Mouse (Mus musculus) adipocyte (in vitro differentiated cells): ENCODE data around the gene Ccdc141.

ENCODE experiments used
- DNase-seq: peaks from one replicate; pipeline ENCODE4 v3.0.0-alpha.2; 2016; ENCODE audit warnings: low spot score

Ccdc141 gene

DNA sequence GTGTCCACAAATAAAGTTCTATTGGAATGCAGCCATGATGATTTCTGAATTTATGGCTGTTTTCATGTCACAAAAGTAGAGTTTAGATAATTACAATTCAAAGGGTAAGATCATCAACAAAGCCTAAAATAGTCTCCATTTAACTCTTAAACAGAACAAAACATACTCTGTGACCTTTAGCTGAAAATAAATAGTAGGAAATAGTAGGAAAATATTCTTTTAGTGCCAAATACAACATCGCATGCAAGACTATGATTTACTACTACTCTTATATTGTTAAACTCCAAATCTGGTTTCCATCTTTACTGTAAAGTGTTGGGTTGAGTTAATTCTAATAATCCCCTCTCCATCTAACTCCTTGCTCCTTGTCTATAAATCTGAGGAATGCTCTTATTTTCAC is 37.0 kb downstream of the Ccdc141 start:
- DNase-seq, result peak; percentile 12

DNA sequence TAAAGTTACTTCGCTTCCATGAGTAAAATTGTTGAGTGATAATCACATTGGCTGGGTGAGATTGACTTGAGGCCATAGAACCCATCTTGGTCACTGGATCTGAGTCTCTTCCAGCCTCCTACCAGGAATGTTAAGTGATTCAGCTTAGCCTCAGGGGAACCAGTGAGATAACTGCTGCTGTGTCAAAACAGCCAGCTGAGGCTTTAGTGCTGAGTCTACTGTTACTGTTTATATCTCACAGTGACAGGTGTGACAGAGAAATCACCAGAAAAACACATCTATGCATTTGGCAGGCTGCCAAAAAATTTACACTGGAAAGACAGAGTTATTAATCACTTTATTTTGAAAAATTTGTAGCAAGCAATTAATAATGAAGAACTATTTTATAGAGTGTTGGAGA is 43.5 kb downstream of the Ccdc141 start:
- no peak for DNase-seq

DNA sequence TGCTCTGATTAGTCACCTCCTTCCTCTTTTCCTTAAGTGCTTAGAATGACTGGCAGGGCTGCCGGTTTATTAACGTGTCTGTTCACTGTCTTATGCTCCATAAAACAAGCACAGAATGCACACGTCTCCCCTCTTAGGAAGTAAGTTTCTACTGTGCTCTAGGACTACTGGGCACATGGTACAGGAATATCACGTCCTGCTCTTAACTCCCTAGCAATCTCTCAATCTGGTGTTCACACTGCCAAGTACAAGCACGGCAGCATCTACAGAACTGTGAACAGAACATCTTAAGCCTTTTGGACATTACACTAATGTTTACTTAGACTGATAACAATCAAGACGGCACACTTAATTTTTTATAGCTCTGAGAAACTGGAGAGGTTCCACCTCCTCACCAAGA is 52.3 kb downstream of the Ccdc141 start:
- DNase-seq, result no peak

DNA sequence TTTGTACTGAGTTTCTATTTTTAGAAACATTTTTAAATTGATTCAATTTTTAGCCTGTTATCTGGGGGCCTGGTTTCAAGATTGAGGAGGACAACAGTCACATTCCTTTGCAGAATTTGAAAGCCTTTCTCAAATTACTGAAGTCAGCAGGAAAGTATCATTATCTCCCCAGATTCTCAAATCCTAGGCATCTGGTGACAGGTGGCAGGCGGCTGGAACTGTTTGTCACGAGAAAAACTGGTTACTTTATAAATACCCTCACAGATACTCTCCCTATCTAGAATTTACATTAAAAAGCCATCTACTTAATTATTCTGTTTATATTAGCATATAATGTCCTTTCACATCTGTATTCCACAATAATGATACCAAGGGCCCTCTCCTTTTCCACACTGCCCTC is 56.1 kb downstream of the Ccdc141 start:
- DNase-seq, result no peak

DNA sequence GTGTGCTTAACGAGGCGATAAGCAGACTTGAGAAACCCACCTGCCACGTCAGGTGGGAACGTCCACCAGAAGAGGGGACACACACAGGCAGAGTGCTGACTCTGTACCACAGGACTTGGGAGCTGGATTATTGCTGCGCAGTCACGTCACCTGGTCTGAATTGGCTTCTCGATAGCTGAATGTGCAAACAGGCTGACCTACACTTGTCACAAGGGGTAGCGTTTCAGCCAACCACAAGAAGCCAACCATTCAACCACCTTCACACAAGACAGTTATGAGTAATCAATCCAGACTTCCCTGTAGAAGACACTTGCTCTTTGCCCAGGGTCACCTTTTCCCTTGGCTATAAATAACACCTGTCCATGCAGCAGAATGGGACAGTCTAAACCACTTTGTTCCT is 56.6 kb downstream of the Ccdc141 start:
- DNase-seq, result no peak

DNA sequence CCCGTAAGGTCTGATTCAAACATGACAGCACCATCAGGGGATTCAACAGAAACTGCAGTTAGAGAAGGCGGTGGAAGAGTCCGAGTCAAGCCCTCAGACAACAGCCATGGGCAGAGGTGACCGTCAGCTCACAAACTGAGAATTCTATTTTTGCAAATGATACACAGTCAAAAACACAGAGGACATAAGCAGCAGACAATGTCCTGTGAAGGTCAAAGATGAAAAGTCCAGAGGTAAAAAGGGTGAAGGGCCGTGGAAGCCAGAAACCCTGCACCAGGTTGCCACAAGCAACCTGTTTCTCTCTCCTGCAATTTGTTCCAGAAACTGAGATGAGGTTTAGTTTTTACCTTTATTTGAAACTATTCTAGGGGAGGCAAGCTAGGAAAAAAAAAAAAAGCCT is 57.4 kb downstream of the Ccdc141 start:
- no peak for DNase-seq

DNA sequence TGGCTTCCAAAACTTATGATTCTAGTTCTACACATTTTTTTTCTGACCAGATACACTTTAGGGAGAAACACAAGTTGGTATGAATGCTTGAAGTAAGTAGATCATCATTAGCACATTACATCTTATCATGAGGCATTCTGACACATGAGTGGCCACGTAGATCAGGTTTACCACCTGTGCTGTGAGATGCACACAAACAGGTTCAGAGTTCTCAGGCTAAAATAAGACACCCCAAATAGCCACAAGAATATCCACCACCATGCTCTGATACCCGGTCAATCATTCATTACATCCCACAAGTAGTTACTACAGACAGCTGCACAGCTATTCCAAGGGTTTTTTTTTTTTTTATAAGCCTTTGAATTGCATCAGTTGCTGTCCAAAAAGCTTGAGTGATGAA is 59.3 kb downstream of the Ccdc141 start:
- no peak for DNase-seq

DNA sequence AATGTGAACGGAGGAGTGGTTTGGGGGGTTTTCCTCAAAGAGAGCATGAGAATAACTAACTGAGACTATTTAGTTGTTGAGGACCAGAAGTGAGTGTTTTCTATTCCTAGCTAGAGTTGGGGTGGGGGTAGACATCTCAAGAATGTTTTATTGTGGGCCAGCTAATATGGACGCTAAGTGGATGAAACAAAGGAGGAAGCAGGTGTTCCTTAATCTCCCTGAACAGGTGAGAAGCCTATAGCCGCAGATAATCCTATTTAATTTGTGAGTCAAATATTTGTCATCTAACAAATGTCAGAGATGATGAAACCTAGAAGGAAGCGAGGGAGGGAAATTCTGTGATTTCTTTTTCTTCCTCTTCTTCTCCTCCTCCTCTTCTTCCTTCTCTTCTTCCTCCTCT is 60.1 kb downstream of the Ccdc141 start:
- no peak for DNase-seq

DNA sequence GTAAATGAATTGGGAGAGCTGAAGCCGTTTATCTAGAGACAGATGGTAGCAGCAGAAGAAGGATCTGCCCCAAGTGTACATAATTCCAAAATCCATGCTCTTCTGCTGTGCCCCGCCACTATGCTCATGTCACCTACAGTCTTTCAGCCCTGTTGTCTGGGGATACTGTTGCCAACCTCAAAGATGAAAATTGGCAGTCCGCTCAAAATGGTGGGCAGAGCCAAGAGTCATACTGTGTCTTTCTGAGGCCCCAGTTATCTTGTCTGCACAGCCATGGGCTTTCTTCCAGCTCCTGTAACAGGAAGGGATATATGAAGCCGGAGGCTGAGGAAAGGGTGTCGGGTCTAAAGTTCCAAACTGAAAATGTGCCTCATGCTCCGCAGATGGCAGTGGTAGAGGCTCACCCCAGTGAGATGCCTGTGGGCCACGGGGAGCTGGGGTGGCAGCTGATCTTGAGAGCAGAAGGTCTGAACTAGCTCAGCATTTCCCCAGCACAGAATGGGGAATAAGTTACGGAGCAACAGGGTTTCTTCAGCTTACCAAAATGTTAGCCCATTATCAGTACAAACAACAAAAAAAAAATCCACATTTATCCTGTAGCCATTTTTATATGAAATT is 60.8 kb downstream of the Ccdc141 start:
- no peak for DNase-seq

DNA sequence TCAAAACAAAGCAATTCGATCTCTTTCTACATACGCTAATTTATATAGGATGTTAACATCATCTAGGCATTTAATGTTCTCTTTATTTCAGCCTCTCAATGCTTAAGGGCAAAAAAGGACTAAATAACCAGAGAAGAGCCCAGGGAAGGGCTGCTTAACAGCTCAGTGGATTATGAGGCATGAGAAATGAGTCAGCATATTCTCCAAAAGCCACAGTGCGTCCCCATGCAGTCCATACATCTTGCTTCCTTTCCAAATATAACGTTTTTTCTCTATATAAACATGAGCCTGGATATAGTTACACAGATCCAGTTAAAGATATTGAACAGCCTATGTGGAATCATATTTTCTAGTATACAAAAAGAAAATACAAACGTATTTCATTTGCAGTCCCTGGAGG is 61.9 kb downstream of the Ccdc141 start:
- DNase-seq, result no peak

DNA sequence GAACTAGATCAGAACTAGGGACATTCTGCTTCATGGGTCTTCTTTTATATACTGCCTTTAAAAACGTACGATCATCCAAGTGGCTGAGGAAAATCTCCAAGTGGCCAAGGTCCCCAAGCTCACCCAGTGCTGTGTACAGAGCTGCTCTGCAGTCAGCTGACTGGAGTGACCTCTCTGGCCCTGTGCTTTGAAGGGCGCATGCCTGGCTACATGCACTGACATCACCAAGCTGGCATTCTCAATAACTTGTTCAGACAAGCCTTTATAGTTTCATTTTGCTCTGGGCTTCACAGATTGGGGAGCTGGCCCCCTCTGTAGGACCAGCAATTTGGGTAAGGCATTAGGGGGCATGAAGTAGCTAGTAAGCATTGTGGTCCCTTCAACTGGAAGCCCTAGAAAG is 64.3 kb downstream of the Ccdc141 start:
- DNase-seq, result no peak

DNA sequence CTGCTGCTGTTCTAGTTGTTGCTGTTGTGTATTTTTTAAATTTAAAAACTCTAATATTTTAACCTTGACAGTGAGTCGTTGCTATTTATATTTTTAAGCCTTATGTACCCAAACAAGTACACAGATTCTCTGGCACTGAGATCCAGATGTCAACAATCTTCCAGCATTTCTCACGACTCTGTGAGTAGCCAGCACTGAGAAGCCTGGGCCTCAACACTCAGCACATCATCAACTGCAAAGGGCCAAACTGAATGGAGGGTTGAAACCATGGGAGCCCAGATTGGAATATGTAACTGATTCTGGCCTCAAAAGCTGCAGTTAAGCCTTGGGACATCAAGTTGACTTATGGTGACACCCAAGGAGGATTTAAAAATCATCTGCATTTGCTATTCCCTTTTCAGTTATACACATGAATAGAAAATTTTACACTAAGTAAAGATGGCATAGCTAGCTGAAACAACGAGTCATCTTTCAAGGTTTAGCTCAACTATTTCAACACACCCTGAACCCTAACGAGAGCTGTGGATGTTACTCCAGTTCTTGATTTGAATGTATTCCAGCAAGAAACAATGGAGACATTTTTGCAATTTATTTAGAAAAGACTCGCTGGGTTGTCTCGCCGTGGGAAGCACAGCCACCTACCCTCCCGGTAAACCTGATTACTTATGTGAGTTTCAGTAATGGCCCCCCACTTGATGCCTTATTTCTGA is 65.3 kb downstream of the Ccdc141 start:
- DNase-seq, result peak; percentile 10

DNA sequence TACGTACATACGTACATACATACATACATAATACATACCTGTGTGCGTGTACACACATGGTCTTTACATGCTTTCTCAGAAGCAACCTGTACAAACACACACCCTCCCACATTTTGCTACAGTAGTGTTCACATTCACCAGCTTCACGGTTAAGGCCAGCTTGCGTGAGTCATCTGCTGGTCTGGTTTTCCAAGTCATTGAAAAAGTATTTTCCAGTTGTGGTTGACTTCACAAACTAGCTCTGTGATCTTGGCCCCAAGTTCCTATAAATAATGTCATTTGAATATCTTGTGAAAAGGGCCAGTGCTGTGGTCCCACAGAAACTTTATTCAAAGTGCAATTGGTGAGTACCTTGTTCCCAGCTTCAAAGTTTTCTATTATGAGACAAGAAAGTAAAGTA is 67.9 kb downstream of the Ccdc141 start:
- no peak for DNase-seq

DNA sequence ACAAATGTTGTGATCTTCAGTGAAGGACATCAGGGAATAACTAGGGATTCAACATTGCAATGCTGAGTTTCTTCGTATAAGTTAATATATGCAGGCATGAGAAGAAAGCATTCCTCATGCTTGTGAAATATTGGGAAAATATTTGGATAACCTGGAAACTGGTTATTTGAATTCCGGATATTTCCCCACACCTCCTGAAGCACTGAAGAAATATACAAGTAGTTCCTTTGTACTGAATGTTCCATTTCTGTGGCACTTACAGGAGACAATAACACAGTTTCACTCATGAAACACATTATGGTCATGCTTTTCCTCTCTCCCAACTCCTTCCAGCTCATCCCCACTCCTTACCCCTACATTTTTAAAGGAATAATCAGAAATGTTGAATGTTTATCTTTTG is 70.6 kb downstream of the Ccdc141 start:
- no peak for DNase-seq

DNA sequence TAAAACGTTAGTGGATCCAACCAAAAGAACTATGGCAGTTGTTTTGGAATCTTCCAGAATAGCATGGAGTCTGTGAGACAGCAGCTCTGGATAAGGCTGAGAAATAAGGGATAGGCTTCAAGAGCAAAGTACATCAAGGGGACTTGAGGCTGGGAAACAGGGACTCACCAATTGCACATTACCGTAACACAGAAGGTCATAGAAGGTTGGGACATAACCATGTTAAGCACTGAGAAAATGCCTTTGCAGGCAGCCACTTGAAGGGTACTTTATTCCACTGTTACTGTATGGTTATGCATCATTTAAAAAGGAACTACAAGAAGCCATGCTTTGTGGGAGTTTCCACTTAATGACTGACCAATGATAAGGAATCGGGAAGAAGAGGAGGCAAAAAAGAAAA is 71.7 kb downstream of the Ccdc141 start:
- no peak for DNase-seq

DNA sequence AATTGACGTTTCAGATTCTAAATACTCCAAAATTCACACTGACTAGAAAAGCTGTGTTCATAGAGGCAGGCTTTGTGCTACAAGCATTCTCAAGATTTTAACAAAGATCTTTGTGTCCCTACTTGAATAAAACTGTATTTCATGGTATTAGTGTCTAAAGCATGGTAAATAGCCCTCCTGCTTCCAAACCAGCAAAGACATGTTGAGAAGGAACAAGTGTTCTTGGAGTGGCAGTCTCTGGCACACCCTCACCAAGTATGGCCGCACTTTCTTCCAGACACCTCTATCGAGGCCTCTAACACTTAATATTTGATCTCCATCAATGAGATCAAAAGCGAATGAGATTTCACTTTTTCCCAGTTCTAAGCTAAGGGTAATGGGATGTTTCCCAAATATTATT is 78.7 kb downstream of the Ccdc141 start:
- DNase-seq, result no peak

DNA sequence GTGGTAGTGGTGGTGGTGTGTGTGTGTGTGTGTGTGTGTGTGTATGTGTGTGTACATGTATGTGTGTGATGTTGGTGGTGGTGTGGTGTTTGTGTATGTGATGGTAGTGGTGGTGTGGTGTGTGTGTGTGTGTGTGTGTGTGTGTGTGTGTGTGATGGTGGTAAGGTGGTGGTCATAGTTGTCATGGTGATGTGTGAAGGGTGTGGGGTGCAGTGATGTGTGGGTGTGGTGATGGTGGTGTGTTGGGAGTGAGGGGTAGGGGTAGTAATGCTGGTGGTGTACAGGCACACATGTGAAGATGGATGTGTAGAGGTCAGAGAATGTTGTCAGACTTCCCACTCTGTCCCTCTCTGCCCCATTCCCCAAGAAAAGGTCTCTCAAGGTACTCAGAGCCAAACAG is 85.1 kb downstream of the Ccdc141 start:
- no peak for DNase-seq

DNA sequence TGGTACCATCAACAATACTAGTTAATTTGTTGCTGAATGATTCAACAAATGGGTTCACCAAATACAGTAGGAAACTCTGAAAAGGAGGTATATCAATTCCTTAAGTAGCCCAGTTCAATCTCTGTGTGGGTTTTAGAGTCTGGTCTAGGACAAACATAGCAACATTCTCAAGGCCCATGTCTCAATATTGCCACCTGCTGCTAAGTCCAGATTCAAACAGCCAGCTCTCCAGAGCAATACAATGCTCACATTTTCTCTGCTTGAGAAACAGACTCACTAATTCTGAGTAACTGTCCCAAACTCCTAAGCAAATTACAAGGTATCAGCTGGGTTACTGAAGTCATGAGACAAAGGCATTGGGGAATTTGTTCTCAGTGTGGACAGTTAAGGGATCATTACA is 85.8 kb downstream of the Ccdc141 start:
- peak; percentile 9 for DNase-seq

DNA sequence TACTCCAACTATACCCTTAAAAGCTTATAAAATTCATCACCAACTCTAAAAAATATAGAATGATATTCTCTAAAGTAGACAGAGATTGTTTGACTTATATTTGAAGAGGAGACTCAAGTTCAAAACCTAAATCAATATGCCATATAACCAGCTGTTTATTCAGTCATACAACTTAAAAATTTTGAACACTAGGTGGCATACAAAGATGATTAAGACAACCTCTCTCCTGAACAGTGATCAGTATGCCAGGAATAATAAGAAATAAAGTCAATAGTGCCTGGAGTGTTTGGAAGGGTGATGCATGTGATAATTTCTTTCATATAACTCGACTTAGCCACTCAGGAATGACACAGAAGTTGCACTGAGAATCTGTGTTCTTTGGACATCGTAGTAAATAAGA is 89.3 kb downstream of the Ccdc141 start:
- DNase-seq, result peak; percentile 34

DNA sequence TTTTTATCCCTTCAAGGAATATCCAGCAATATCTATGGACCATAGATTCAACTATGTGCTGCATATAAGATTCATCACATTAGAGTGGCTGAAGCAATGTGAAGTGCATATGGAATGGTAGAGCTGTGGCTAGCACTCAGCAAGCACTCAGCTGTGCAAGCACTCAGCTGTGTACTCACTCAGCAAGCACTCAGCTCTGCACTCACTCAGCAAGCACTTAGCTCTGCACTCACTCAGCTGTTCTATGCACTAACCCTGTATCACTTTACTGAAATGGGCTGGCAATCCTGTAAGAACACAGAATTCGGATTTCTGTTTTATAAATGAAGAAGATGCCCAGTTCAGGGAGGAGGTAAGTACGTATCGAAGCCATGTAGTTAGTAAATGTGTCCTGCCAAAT is 89.8 kb downstream of the Ccdc141 start:
- no peak for DNase-seq

DNA sequence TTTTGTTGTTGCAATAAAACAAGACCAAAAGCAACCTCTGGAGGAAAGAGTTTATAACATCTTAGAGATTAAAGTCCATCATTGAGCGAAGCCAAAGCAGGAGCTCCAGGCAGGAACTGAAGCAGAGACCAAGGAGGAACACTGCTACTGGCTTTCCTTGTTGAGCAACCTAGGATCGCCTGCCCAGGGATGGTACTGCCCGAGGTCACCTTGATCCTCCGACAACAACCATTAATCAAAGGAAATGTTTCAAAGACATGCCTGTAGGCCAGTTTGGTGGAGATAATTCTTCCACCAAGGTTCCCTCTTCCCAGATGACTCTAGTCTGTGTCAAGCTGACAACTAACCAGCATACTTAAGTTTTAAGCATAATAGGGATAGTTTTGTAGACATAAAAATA is 91.7 kb downstream of the Ccdc141 start:
- no peak for DNase-seq

DNA sequence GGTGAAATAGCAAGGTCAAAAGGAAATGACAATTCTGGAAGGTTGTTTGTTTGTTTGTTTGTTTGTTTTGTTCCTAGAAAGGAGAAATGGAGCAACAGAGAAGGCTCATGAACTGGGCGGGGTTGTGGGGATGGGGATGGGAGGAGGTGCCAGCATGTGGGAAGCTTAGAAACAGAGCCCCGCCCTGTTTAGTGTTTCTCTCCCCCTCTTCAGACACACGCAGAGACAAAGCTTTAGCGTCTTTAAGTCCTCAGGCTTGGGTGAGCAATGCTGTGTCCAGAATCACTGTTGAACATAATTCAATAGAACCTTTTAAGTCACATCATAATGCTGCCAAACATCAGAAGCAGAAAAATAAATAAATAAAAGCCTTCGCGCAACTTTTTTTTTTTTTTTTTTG is 96.1 kb downstream of the Ccdc141 start:
- DNase-seq, result no peak

DNA sequence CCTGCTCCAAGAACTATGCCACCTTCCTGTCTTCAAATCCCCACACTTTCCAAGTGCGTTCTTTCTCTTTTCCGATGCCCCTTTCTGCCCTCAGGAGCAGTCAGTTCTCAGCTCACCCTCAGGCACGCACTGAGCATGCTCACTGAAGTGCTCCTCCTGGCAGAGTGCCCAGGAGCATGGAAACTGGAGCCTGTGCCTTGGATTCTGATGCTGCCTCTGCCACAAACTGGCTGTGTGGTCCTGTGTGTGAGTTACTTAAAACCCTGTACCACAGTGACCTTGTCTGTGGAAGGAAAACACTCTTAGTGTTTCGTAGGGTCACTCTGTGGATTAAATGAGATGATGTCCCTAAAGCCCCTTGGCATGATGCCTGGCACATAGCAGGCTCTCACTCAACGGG is 96.5 kb downstream of the Ccdc141 start:
- DNase-seq, result no peak

DNA sequence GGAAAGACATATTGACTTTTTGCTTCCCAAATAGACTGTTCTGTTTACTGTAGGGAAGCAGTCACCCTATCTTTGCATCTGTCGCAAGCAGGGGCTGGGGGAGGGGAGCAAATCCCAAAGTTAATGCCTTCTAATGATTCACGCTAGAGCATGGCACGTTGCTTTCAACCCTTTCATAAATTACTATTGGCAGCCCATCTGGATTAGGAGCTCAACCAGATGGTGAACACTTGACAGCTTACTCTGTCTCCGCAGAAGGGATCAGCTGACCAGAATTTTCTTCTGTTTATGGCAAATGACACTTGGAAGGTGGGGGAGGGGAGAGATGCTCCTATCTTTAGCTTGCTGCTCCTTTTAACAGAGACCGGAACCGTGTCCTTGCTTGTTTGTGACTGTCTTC is 105.1 kb downstream of the Ccdc141 start:
- DNase-seq, result no peak
